Mouse (Mus musculus) CH12F3 (cell line): ENCODE measurements around the gene Spindoc.

Experiments
- in situ Hi-C: fragments of 300-500 bp; cut with MboI; formaldehyde crosslinking; loops from 2 replicates; pipeline ENCODE4 v1.14.3; 2020; ENCODE audit warnings: low sequenced_read_pairs

The Spindoc gene

GRCm38 (mm10) chr19:7337781-7338342 is 44.9 kb downstream of the Spindoc start:
- in situ Hi-C loops = no loop called here

GRCm38 (mm10) chr19:7335656-7336055 is 47.1 kb downstream of the Spindoc start:
- in situ Hi-C loops = no loop called here

GRCm38 (mm10) chr19:7334049-7334448 is 48.7 kb downstream of the Spindoc start:
- in situ Hi-C loops = no loop called here

- in situ Hi-C loops = no loop called here
Measured at GRCm38 (mm10) chr19:7321391-7321790, 61.4 kb downstream of the Spindoc start.

- in situ Hi-C loops = no loop called here
Measured at GRCm38 (mm10) chr19:7320181-7320580, 62.6 kb downstream of the Spindoc start.

GRCm38 (mm10) chr19:7317716-7318115 is 65.1 kb downstream of the Spindoc start:
- in situ Hi-C loops = no loop called here

- in situ Hi-C loops = no loop called here
Measured at GRCm38 (mm10) chr19:7316822-7317221, 66.0 kb downstream of the Spindoc start.

- in situ Hi-C loops = no loop called here
Measured at GRCm38 (mm10) chr19:7315587-7315984, 67.2 kb downstream of the Spindoc start.

- in situ Hi-C loops = no loop called here
Measured at GRCm38 (mm10) chr19:7314976-7315586, 67.7 kb downstream of the Spindoc start.

- in situ Hi-C loops = no loop called here
Measured at GRCm38 (mm10) chr19:7313660-7314059, 69.1 kb downstream of the Spindoc start.

GRCm38 (mm10) chr19:7311306-7311705 is 71.5 kb downstream of the Spindoc start:
- in situ Hi-C loops = no loop called here

- in situ Hi-C loops = no loop called here
Measured at GRCm38 (mm10) chr19:7310704-7311103, 72.1 kb downstream of the Spindoc start.

GRCm38 (mm10) chr19:7309738-7310330 is 73.0 kb downstream of the Spindoc start:
- in situ Hi-C loops = no loop called here

GRCm38 (mm10) chr19:7307995-7308770 is 74.6 kb downstream of the Spindoc start:
- in situ Hi-C loops = no loop called here

GRCm38 (mm10) chr19:7306968-7307367 is 75.8 kb downstream of the Spindoc start:
- in situ Hi-C loops = no loop called here

- in situ Hi-C loops = no loop called here
Measured at GRCm38 (mm10) chr19:7305380-7306310, 77.1 kb downstream of the Spindoc start.

GRCm38 (mm10) chr19:7304801-7305200 is 78.0 kb downstream of the Spindoc start:
- in situ Hi-C loops = no loop called here
